Mouse (Mus musculus): ENCODE data around the gene Ripor2. TPM values are rescaled to one million over a fixed set of nuclear protein-coding genes. Genes with fewer than 3 reads are reported as not detected.

The Ripor2 gene
- polyA plus RNA-seq, 2 experiments from 2014 or later = 210 to 273 TPM

DNA sequence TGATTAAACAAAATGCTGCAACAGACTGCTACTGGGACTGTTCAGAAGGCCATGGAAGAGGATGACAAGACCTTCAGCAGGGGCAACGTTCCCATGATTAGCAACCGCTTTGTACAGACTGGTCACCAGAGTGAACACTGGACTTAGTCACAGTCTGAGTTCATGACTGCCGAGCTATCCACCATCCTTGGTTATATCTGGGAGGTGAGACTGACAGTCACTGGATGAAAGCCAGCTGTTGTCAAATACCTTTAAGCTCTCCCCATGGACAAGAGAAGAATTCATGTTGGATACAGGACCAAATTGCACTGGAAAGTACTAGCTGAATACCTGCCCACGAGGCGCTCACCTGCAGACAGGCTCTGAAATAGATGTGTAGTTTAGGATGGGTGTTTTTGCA, 2.4 kb downstream of the Ripor2 start:
- ATAC-seq = no peak

DNA sequence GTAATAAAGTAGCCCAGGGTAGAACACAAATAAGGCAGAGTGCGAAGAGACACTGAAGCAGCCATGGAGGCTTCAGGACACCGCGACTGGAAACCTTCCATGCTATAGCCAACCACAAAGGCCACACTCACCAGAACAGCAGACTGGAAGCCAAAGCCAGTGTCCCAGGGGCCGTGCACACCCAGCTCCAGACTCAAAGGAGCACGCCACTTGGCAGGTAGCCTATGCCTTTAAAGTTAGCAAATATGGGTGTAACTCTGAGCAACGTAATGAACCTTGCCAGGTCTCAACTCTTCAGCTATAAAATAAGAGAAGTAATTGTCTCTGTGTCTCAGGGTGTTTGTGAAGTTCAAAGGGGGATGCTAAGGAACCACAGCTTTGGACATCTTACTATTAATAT, 2.9 kb downstream of the Ripor2 start:
- no peak for ATAC-seq

- no peak for ATAC-seq
These were observed 3.4 kb downstream of the Ripor2 start for GRCm38 (mm10) chr13:24585369-24585768.

DNA sequence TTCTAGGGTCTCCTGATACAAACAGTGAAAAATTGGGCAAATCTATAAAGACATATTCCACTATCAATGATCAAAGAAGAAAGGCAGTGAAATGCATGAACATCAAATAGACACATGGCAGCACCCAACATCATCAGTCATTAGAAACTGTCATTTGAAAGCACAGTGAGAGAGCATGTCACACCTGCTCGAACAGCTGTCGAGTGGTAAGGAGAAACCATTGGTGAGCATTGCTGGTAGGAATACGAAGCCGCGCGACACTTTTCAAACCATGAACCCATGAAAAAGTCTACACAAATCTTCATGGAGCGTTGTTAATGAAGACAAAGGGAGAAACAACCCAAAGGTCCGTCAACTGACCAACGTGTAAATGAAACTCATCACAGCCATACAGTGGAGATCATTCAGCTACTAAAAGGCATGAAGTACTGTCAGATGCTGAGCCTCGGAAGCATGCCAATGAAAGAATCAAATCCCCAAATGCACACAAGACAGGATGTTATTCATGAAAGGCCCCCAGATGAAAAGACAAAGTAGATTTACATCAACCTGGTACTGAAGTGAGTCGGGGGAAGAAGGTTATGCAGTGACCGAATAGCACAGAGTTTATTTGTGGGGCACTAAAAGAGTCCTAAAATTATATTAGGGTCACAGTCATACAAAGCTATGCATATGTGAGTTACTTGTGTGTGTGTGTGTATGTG, 5.4 kb downstream of the Ripor2 start:
- ATAC-seq = no peak

GRCm38 (mm10) chr13:24588603-24589002, 6.6 kb downstream of the Ripor2 start:
- no peak for ATAC-seq

DNA sequence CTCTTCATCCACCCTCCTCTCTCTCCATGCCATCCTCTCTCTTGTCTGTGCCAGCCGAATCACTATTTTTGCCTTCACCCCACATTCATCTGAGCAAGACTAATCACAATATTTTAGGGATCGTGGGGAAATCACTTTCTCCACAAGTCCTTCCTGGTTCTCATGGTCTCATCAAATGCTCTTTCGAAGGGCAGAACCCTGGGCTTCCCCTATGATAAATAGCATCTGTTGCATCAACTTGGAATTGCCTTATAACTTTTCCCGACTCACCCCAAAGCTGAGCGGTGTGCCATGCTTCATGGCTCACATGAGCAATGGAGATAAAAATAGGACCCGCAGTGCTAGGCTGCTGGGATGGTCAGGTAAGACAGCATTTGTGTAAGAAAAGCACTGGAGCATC, 9.7 kb downstream of the Ripor2 start:
- no peak for ATAC-seq

GRCm38 (mm10) chr13:24594303-24594702, 12.3 kb downstream of the Ripor2 start:
- no peak for ATAC-seq

- peak; percentile 80 for ATAC-seq
These were observed 17.6 kb downstream of the Ripor2 start for GRCm38 (mm10) chr13:24599631-24600041.

DNA sequence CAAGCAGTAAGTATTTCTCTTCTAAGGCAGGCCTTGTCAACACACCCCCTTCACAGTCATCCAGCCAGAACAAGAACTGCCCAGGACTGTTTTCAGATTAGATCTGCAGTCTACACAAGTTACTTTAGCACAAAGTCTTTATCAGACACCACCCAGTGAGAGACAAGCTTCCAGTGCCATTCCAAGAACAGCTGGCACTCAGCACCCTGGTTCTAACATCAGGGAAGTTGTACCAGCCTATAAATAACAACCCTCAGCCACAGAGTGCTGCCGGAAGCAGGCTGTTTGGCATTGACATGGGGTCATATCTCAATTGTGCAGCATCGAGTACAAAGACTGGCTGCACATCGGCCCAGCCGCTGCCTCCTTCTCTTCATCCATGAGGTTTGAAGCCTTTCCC, 21.0 kb downstream of the Ripor2 start:
- ATAC-seq = no peak

GRCm38 (mm10) chr13:24603591-24604009, 21.6 kb downstream of the Ripor2 start:
- ATAC-seq = no peak

DNA sequence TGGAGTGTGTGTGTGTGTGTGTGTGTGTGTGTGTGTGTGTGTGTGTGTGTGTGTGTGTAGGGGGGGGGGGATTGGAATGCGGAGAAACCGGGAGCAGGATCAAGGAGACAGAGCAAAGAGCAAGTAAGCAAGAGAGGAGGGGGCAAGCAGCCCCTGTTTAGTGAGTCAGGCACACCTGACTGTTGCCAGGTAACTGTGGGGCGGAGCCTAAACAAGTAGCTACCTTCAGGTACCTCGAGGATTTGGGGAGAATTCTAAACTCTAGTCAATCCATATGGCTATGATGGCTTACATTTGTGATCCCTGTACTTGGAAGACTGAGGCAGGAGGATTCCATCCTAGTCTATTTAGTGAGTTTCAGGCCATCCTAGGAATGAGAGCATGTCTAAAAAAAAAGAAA, 22.1 kb downstream of the Ripor2 start:
- no peak for ATAC-seq

DNA sequence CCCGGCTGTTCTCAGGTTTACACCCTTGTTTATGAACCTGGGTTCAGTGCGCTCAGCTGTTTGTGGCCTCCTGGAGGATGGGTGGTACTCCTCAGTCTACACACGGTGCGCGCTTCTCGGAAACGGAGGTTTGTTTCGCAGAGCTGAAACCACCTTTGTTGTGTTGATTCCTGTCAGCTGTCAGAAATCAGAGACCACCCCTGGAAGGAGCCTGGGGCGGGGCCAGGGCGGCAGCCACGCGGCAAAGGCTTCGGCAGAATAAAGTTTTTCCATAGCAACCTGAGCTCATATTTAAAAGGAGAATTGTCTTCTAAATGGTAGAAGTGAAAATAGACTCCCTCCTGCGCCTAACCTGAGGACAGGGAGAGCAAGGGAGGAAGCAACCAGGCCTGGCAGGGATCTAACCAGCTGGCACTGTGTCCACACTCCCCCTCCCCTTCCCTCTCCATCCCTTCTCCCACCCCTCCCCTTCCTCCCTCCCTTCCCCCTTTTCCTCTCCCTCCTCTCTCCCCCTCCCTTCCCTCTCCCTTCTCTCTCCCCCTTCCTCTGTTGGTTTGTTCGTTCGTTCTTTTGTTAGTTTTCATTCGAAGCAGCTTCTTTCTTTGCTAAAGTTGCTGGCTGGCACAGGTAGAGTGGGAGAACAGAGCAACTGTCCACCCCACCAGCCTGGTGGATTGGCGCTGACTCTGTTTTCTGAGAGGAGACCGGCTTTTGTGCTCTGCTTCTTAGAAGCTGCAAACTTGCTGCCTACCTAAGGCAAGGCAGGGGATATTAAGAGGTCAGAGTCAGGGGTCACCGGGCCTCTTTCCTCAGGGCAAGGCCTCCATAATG, 23.0 kb downstream of the Ripor2 start:
- peak; percentile 86 for ATAC-seq

GRCm38 (mm10) chr13:24605755-24606154, 23.8 kb downstream of the Ripor2 start:
- no peak for ATAC-seq

DNA sequence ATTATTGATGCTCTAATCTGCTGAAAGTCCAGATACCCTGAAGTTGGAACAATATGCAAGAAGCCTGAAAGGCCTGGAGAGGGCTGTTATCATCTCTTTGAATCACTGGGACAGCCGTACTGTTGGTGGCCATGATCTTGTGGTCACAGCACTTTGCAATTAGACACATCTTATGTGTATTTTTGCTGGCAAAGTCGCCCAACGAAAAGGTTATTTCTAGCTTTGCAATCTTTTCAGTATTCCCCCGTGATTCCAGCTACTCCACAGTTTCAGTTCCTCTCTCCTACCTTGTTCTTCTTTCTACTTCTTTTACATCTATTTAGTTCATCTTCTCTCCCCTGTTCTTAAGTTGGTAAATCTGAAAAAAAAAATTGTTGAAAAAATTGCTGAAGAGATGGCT, 26.0 kb downstream of the Ripor2 start:
- no peak for ATAC-seq

DNA sequence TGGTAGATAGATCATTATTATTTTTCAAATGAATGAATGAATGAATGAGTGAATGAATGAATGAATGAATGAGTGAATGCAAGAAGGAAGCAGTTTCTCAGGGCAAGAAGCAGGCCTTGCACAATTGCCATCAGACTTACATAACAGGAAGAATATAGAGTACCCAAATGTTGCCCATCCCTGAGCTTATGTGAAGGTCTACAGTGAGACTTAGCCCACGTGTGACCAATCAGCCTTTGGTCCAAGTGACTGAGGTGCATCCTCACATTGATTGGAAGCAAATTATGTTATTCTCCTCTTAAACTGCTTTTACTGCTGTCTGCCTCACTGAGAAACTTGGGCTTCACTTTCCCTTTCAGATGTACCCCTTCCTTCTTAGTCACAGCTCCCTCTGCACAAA, 26.7 kb downstream of the Ripor2 start:
- ATAC-seq = no peak

GRCm38 (mm10) chr13:24610883-24611282, 28.9 kb downstream of the Ripor2 start:
- no peak for ATAC-seq

- no peak for ATAC-seq
These were observed 31.0 kb downstream of the Ripor2 start for GRCm38 (mm10) chr13:24613031-24613430.

- ATAC-seq = peak; percentile 82
These were observed 31.4 kb downstream of the Ripor2 start for GRCm38 (mm10) chr13:24613433-24613832.

DNA sequence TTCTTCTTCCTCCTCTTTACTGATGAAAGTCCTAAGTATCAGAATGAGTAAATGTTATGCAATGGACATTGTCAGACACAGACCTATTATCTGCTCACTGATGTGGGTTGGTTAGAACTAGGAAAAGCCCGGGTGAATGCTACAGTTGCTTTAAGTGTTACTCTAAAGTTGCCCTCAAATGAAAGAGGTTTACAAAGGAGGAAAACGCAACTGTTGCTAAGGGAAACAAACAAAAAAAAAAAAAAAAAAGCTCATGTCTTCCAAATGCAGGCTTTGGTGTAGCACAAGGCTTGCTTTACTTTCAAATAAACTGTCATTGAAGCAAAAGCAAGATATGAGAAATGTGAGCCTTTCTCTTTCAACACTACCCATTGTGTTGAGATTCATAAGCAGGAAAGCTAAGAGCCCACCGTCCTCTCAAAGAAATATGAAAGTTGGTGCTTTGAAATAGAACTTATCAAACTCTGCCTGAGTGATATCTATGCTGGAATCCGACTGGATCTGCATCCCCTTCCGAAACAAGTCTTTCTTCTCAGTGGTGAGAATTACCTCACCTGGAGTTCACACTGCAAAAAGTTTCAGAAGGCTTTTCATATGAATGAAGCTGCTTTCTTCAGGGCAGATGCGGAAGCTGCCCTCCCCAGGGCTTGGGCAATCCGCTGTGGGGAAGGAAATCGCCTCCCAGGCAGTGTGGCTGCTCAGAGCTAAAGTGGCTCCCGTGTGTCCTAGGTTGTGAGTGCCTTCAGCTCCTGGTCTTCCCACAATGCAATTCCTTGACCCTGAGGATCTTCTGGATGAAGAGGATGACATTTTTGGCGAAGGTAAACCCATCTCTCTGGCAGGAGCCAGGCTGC, 32.2 kb downstream of the Ripor2 start:
- ATAC-seq = peak; percentile 17

- peak; percentile 7 for ATAC-seq
These were observed 34.1 kb downstream of the Ripor2 start for GRCm38 (mm10) chr13:24615921-24616565.

DNA sequence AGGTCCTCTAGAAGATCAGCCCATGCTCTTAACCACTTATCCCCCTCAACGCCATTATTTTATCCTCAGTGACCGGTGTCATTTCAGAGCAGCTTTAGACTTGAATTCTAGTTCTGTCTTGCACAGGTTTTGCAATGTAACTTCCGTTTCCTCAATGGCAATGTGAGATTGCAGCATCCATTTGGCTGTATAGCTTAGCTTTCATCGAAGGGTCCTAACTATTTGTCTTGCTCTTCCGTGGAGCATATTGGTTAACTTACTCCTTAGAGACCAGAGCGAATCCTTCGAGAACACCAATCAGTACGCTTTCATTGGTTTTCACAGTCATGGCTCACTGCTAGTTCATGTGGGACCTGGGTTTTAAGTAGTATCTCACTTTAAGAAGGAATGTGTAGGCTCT, 34.7 kb downstream of the Ripor2 start:
- no peak for ATAC-seq

- ATAC-seq = no peak
These were observed 35.2 kb downstream of the Ripor2 start for GRCm38 (mm10) chr13:24617076-24617798.

Measured in activated CD4-positive, CD25-positive, alpha-beta regulatory T cell, adult 4 months (primary cell).